Mouse (Mus musculus) adrenal gland, postnatal 36 days (tissue): ENCODE measurements around the gene Dmxl2. TPM values are rescaled to one million over a fixed set of nuclear protein-coding genes. Genes with fewer than 3 reads are reported as not detected.

Experiments
- DNase-seq, 2 experiments: peaks; one replicate each; pipeline ENCODE4 v3.0.0; 2021; ENCODE audit warnings: mixed read lengths in 1 of 2
- total RNA-seq, 2 experiments: library from RNA; stranded (reverse); gene quantifications; 2 replicates each; pipeline ENCODE4 v1.2.3; 2021

The Dmxl2 gene
- total RNA-seq, 2 experiments from 2014 or later = 14.3 to 16.0 TPM

- DNase-seq = no peak
Observed at GRCm38 (mm10) chr9:54499291-54499690, 2.1 kb downstream of the Dmxl2 start.

- DNase-seq = no peak
Observed at GRCm38 (mm10) chr9:54490431-54490830, 11.0 kb downstream of the Dmxl2 start.

GRCm38 (mm10) chr9:54489599-54489998 lies 11.8 kb downstream of the Dmxl2 start:
- DNase-seq = no peak

GRCm38 (mm10) chr9:54484927-54485326 lies 16.5 kb downstream of the Dmxl2 start:
- DNase-seq = no peak

- DNase-seq = no peak
Observed at GRCm38 (mm10) chr9:54483215-54483614, 18.2 kb downstream of the Dmxl2 start.

- no peak for DNase-seq
Observed at GRCm38 (mm10) chr9:54482763-54483162, 18.7 kb downstream of the Dmxl2 start.

- no peak for DNase-seq
Observed at GRCm38 (mm10) chr9:54479054-54479453, 22.4 kb downstream of the Dmxl2 start.

- no peak for DNase-seq
Observed at GRCm38 (mm10) chr9:54478117-54478516, 23.3 kb downstream of the Dmxl2 start.

- no peak for DNase-seq
Observed at GRCm38 (mm10) chr9:54474546-54474945, 26.9 kb downstream of the Dmxl2 start.

GRCm38 (mm10) chr9:54474031-54474430 lies 27.4 kb downstream of the Dmxl2 start:
- no peak for DNase-seq

- DNase-seq = no peak
Observed at GRCm38 (mm10) chr9:54472784-54473183, 28.6 kb downstream of the Dmxl2 start.

- DNase-seq = no peak
Observed at GRCm38 (mm10) chr9:54469339-54469738, 32.1 kb downstream of the Dmxl2 start.

- no peak for DNase-seq
Observed at GRCm38 (mm10) chr9:54467433-54467933, 33.9 kb downstream of the Dmxl2 start.

- no peak for DNase-seq
Observed at GRCm38 (mm10) chr9:54463483-54464054, 37.9 kb downstream of the Dmxl2 start.

GRCm38 (mm10) chr9:54439015-54439414 lies 62.4 kb downstream of the Dmxl2 start:
- no peak for DNase-seq

- peak; percentile 24 to 71 for DNase-seq
Observed at GRCm38 (mm10) chr9:54438246-54438645, 63.2 kb downstream of the Dmxl2 start.

- no peak for DNase-seq
Observed at GRCm38 (mm10) chr9:54416238-54416637, 85.2 kb downstream of the Dmxl2 start.

- DNase-seq = no peak
Observed at GRCm38 (mm10) chr9:54356756-54357155, 144.7 kb downstream of the Dmxl2 start.

GRCm38 (mm10) chr9:54342026-54342425 lies 159.4 kb downstream of the Dmxl2 start:
- DNase-seq = no peak

- peak; percentile 54 to 66 for DNase-seq
Observed at GRCm38 (mm10) chr9:54336532-54337144, 164.8 kb downstream of the Dmxl2 start.

- DNase-seq = no peak
Observed at GRCm38 (mm10) chr9:54335582-54335981, 165.8 kb downstream of the Dmxl2 start.

GRCm38 (mm10) chr9:54329201-54329600 lies 172.2 kb downstream of the Dmxl2 start:
- DNase-seq = no peak

GRCm38 (mm10) chr9:54323456-54323855 lies 178.0 kb downstream of the Dmxl2 start:
- DNase-seq = peak in 1 of 2 experiments; percentile 13

GRCm38 (mm10) chr9:54316363-54316762 lies 185.1 kb downstream of the Dmxl2 start:
- DNase-seq = no peak
